19 mouse cellular contexts compared by ENCODE assay signal in genomic region chr17:71674886-71675285, GRCm38 (mm10). TPM values are rescaled to one million over a fixed set of nuclear protein-coding genes. Genes with fewer than 3 reads are reported as not detected.
DNase-seq lines count a peak whose midpoint lies in the region; ATAC-seq and TF ChIP-seq lines count a peak whose summit lies in the region.
"Had no signal": no experiment of that assay in that cellular context is flagged by ENCODE, and none has a peak within 500 bp of the region (broad histone marks: within the 10 kb centered on the region; RNA-seq: fewer than 3 reads in every experiment).

No protein-coding gene starts in this region.

- H3K27me3 ChIP-seq in heart, postnatal 0 days (ENCODE audit: control insufficient read depth, insufficient read depth, low read length): no peaks in the 10 kb centered on the region
- H3K27me3 ChIP-seq in heart, embryonic 11.5 days (ENCODE audit: control insufficient read depth, insufficient read depth, low read length): no peaks in the 10 kb centered on the region
- no peaks in the 10 kb centered on the region for H3K27me3 ChIP-seq in neural tube, embryonic 15.5 days (replicated peaks)
- H3K27me3 ChIP-seq: embryonic facial prominence, embryonic 15.5 days; limb, embryonic 13.5 days; midbrain, embryonic 12.5 days had no signal

- no peak overlapping the region for H3K27ac ChIP-seq in heart, postnatal 0 days (ENCODE audit: low read depth)
- no peak overlapping the region for H3K27ac ChIP-seq in heart, embryonic 11.5 days (ENCODE audit: low read depth, low read length)
- H3K27ac ChIP-seq in neural tube, embryonic 15.5 days (replicated peaks): no peak overlapping the region; the same call in 1 of the 2 replicates
- H3K27ac ChIP-seq: embryonic facial prominence, embryonic 15.5 days; limb, embryonic 13.5 days; midbrain, embryonic 12.5 days had no signal

- no peak for TF ChIP-seq CTCF in heart, postnatal 0 days (IDR thresholded peaks at IDR 0.05; ENCODE audit: low read depth)

- H3K4me2 ChIP-seq in heart, postnatal 0 days (ENCODE audit: low read depth, low read length): peak overlapping the region; percentile 15; the same call in 1 of the 2 replicates
- no peak overlapping the region for H3K4me2 ChIP-seq in heart, embryonic 11.5 days
- no peak overlapping the region for H3K4me2 ChIP-seq in neural tube, embryonic 15.5 days
- H3K4me2 ChIP-seq: embryonic facial prominence, embryonic 15.5 days; limb, embryonic 13.5 days; midbrain, embryonic 12.5 days had no signal

- ATAC-seq in heart, postnatal 0 days (ENCODE audit: insufficient read depth, low read depth): no peak
- ATAC-seq in heart, embryonic 11.5 days (replicated peaks; ENCODE audit: insufficient number of reproducible peaks, low FRiP score, low TSS enrichment): no peak
- peak; percentile 11; the same call in 1 of the 2 replicates for ATAC-seq in neural tube, embryonic 15.5 days (ENCODE audit: low FRiP score)
- ATAC-seq: forebrain, embryonic 16.5 days; hindbrain, embryonic 16.5 days; liver, postnatal 0 days had no signal

- no peaks in the 10 kb centered on the region for H3K36me3 ChIP-seq in heart, postnatal 0 days (replicated peaks; ENCODE audit: control insufficient read depth, insufficient read depth, low read length)
- no peaks in the 10 kb centered on the region for H3K36me3 ChIP-seq in heart, embryonic 11.5 days (ENCODE audit: control insufficient read depth, insufficient read depth, low read length)
- H3K36me3 ChIP-seq in neural tube, embryonic 15.5 days: no peaks in the 10 kb centered on the region
- H3K36me3 ChIP-seq: embryonic facial prominence, embryonic 15.5 days; limb, embryonic 13.5 days; midbrain, embryonic 12.5 days had no signal

- peak; percentile 79 for DNase-seq in cerebellum, postnatal 10 days
- DNase-seq in cerebellum, adult 18-20 months: no peak
- no peak for DNase-seq in heart, postnatal 0 days (ENCODE audit: low spot score)
- DNase-seq in neural tube, embryonic 10.5 days (ENCODE audit: extremely low spot score, low spot score): no peak
- DNase-seq in lung, postnatal 25 days (ENCODE audit: low spot score): peak; percentile 37
- no peak for DNase-seq in layer of hippocampus, adult 11-12 months (ENCODE audit: low spot score)
- DNase-seq: kidney, postnatal 14 days; liver, postnatal 0 days; thymus, postnatal 25 days had no signal

- 54% methylated on average over 18 of the region's 18 CpGs for WGBS in heart, postnatal 0 days
- 89% methylated on average over 18 of the region's 18 CpGs for WGBS in heart, embryonic 11.5 days (ENCODE audit: insufficient replicate concordance)
- WGBS in neural tube, embryonic 15.5 days: 63% methylated on average over 18 of the region's 18 CpGs

- H3K9ac ChIP-seq in heart, postnatal 0 days (replicated peaks; ENCODE audit: low read depth, low read length): no peak overlapping the region
- no peak overlapping the region for H3K9ac ChIP-seq in heart, embryonic 11.5 days (ENCODE audit: low read depth, low read length)
- H3K9ac ChIP-seq in neural tube, embryonic 15.5 days (replicated peaks): no peak overlapping the region
- H3K9ac ChIP-seq: embryonic facial prominence, embryonic 15.5 days; limb, embryonic 13.5 days; liver, postnatal 0 days; midbrain, embryonic 12.5 days had no signal

- no peak for TF ChIP-seq EP300 in heart, postnatal 0 days (IDR thresholded peaks at IDR 0.05; ENCODE audit: low read depth)

- 0 out of 2 replicates have a peak, but pooled peaks cover 6% of the 10 kb centered on the region for H3K4me1 ChIP-seq in heart, postnatal 0 days (ENCODE audit: control insufficient read depth, insufficient read depth)
- no peaks in the 10 kb centered on the region for H3K4me1 ChIP-seq in heart, embryonic 11.5 days (ENCODE audit: control insufficient read depth, insufficient read depth, low read length)
- H3K4me1 ChIP-seq in neural tube, embryonic 15.5 days: peaks cover 23% of the 10 kb centered on the region
- H3K4me1 ChIP-seq: limb, embryonic 13.5 days; midbrain, embryonic 12.5 days had no signal

- H3K4me3 ChIP-seq in heart, postnatal 0 days (ENCODE audit: low read depth, low read length): no peak overlapping the region
- H3K4me3 ChIP-seq in heart, embryonic 11.5 days (ENCODE audit: low read depth, low read length): no peak overlapping the region
- no peak overlapping the region for H3K4me3 ChIP-seq in neural tube, embryonic 15.5 days (replicated peaks)
- H3K4me3 ChIP-seq: embryonic facial prominence, embryonic 15.5 days; limb, embryonic 13.5 days; midbrain, embryonic 12.5 days had no signal

- no peaks in the 10 kb centered on the region for H3K9me3 ChIP-seq in heart, postnatal 0 days (replicated peaks; ENCODE audit: control insufficient read depth, low read length)
- H3K9me3 ChIP-seq in heart, embryonic 11.5 days (replicated peaks; ENCODE audit: control insufficient read depth, low read length): no peaks in the 10 kb centered on the region
- H3K9me3 ChIP-seq in neural tube, embryonic 15.5 days (replicated peaks): no peaks in the 10 kb centered on the region
- H3K9me3 ChIP-seq: embryonic facial prominence, embryonic 15.5 days; limb, embryonic 13.5 days; midbrain, embryonic 12.5 days had no signal

RNA-seq across cellular contexts. Expression of gene Togaram2, which starts 1.8 kb away (rescaled TPM):
- total RNA-seq in heart, postnatal 0 days (2014; rRNA removed; ENCODE audit: low replicate concordance): 0.46 and 2.7 TPM in 2 replicates
- 1.0 and 1.1 TPM in 2 replicates for polyA plus RNA-seq in heart, postnatal 0 days (2015; fragmentation: Nextera tagmentation; extraction: Ambion mirVana)
- 1.9 and 3.1 TPM in 2 replicates for polyA plus RNA-seq in heart, embryonic 11.5 days (2014; fragmentation: Nextera tagmentation; extraction: Ambion mirVana)
- polyA plus RNA-seq in neural tube, embryonic 15.5 days (2015; fragmentation: Nextera tagmentation; extraction: Ambion mirVana): 0.83 and 1.2 TPM in 2 replicates
- total RNA-seq: common myeloid progenitor, adult 5-6 weeks; granulocyte monocyte progenitor cell, adult 5-6 weeks; MEL had no signal
- polyA plus RNA-seq: liver, postnatal 0 days had no signal

RNA-seq across cellular contexts. Expression of gene Wdr43, which starts 59.2 kb away (rescaled TPM):
- 14.4 and 28.2 TPM in 2 replicates for total RNA-seq in heart, postnatal 0 days (2014; rRNA removed; ENCODE audit: low replicate concordance)
- polyA plus RNA-seq in heart, postnatal 0 days (2015; fragmentation: Nextera tagmentation; extraction: Ambion mirVana): 19.6 and 22.5 TPM in 2 replicates
- 54.4 and 60.0 TPM in 2 replicates for polyA plus RNA-seq in heart, embryonic 11.5 days (2014; fragmentation: Nextera tagmentation; extraction: Ambion mirVana)
- polyA plus RNA-seq in neural tube, embryonic 15.5 days (2015; fragmentation: Nextera tagmentation; extraction: Ambion mirVana): 38.0 and 52.0 TPM in 2 replicates

Comparison
In these comparisons a context has a peak if more than half of its experiments do, and no peak if none do; other contexts are left out.
1. DNase-seq: peak in cerebellum, postnatal 10 days (2 of 2) and lung, postnatal 25 days (single experiment); none in cerebellum, adult 18-20 months (0 of 2), heart, postnatal 0 days (single experiment), neural tube, embryonic 10.5 days (single experiment) and layer of hippocampus, adult 11-12 months (single experiment).